Mouse (Mus musculus) cerebellum, adult 2 months (tissue): ENCODE data around the gene Prkab1.

Source experiments
- CTCF ChIP-seq: fragments of 200-500 bp; IDR thresholded peaks from 2 replicates; pipeline ENCODE4 v1.5.1; 2011; ENCODE audit warnings: low read depth, mild to moderate bottlenecking, control low read depth, low read length, moderate library complexity, borderline replicate concordance; ENCODE audit not compliant: insufficient read depth
- POLR2A ChIP-seq: fragments of 200-500 bp; IDR thresholded peaks from 2 replicates; pipeline ENCODE4 v1.6.1; 2011; ENCODE audit warnings: low read length, control low read depth, borderline replicate concordance; ENCODE audit not compliant: insufficient read depth

DNA sequence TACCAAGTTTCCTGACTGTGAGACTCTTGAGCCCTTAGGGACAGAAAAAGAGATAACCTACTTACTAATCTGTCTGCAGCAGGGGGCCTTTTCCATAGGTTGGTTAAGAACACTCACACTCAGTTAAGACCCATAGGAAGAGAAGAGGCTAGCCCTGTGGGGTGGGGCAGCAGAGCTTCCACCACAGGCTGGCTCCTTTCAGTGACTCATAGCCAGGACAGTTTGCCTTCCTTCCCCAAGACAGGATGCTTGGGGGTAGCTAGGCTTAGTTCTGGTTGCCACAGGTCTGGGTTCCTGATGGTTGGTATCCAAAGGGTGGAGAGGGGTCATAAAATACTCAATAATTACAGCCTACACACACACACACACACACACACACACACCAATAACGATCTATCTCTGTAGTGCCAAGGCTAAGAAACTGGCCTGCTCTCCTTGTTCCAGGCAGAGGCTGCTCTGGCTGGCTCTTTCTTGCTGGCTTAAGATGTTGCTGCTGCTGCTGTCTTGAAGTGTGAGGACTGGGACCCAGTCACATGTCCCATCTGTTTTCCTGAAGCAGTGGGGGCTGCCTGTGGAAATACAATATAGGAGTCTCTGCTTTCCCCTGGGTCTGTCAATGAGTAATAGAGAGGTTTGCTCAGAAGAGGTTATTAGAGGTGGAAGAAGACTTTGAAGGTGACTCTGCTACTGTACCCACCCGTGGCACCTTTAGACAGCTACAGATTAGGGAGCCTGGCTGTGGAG is 14.3 kb downstream of the Prkab1 start:
- TF ChIP-seq POLR2A (no peak), CTCF (no peak)
